Mouse (Mus musculus): ENCODE data around the gene Lsg1. TPM values are rescaled to one million over a fixed set of nuclear protein-coding genes. Genes with fewer than 3 reads are reported as not detected.

The Lsg1 gene
- polyA plus RNA-seq, 1 experiment from 2014 or later, result 54.5 TPM

DNA sequence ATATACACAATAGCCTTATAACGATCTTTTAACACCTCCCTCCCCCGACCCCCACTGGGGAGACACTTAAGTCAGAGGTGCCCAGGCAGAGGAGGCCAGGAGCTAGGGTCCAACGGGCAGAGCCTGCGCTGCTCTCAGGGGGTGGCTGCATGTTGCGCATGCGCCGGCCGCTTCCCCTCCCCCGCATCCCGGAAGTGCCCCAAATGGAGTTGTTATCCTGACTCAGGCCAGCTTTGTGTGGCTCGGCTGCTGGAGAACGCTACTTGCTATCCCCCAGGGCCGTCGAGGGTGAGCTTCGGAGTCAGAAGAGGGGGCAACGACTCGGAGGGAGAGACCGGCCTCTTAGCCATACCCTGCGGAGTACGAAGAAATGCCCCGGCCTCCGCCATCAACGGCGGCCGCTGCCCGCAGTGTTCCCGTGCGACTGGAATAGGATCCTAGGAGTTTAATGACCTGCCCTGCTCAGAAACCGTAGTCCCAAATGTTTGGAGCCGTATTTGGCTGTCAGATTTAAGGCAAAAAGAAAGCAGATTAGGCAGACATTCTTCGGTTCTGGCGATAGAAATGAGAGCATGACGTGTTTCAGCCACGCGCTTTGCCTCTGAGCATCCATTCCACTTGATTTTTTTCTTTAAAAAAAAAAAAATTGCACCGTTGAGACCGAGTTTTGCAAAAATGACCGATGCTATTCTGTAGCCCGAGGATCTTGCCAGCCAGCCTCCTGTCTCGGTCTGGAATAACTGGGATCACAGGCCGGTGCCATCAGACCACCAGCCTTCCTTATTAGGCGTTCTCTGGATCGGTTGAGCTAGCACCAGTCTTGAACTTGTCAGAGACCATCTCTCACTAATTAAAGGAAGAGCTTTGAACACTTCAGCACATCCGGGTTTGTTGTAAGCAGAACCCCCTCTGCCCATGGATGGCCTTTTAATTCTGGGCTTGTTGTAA lies 76.6 kb downstream of the Lsg1 start:
- Histone ChIP-seq H3K27me3 (no peaks in the 10 kb centered on the region), H3K27ac (replicated peaks) (peak overlapping the region; percentile 93), H3K4me2 (peak overlapping the region; percentile 71), H3K36me3 (peaks cover 24% of the 10 kb centered on the region), H3K9me3 (no peaks in the 10 kb centered on the region), H3K4me1 (replicated peaks) (peaks cover 41% of the 10 kb centered on the region), H3K9ac (peak overlapping the region; percentile 85), H3K4me3 (peak overlapping the region; percentile 57)
- WGBS, result 4% methylated on average over 44 of the region's 44 CpGs
- ATAC-seq (ENCODE audit: low read depth), result peak; percentile 87

Other genes with a start within 250 kb of the Lsg1 start
- gene Atp13a3, start 181.6 kb downstream of the Lsg1 start, polyA plus RNA-seq (2015; fragmentation: Nextera tagmentation; extraction: Ambion mirVana), result 7.8 and 9.0 TPM in 2 replicates
- gene Tmem44, start 36.8 kb downstream of the Lsg1 start, polyA plus RNA-seq (2015; fragmentation: Nextera tagmentation; extraction: Ambion mirVana), result 61.3 and 69.3 TPM in 2 replicates
- gene Fam43a, start 12.1 kb upstream of the Lsg1 start, polyA plus RNA-seq (2015; fragmentation: Nextera tagmentation; extraction: Ambion mirVana), result 20.2 and 21.4 TPM in 2 replicates